ENCODE assay signal across 17 mouse cellular contexts in genomic region chr19:43608711-43609457, GRCm38 (mm10). TPM values are rescaled to one million over a fixed set of nuclear protein-coding genes. Genes with fewer than 3 reads are reported as not detected.
A peak's percentile ranks its signal among the peaks of the same experiment; 100 is the strongest.
DNase-seq lines count a peak whose midpoint lies in the region; ATAC-seq and TF ChIP-seq lines count a peak whose summit lies in the region.
"Had no signal": no experiment of that assay in that cellular context is flagged by ENCODE, and none has a peak within 500 bp of the region (broad histone marks: within the 10 kb centered on the region; RNA-seq: fewer than 3 reads in every experiment).

No protein-coding gene starts in this region.

- no peak overlapping the region for H3K4me2 ChIP-seq in hindbrain, embryonic 11.5 days (replicated peaks; ENCODE audit: low read depth, low read length)
- H3K4me2 ChIP-seq in hindbrain, embryonic 14.5 days (replicated peaks) = no peak overlapping the region
- H3K4me2 ChIP-seq in intestine, embryonic 14.5 days (ENCODE audit: low read length) = peak overlapping the region; percentile 71
- H3K4me2 ChIP-seq: heart, embryonic 12.5 days had no signal

- WGBS in hindbrain, embryonic 11.5 days = 9% methylated on average over 8 of the region's 8 CpGs
- 9% methylated on average over 8 of the region's 8 CpGs for WGBS in hindbrain, embryonic 14.5 days
- WGBS in spleen, adult 2 months = 37% methylated on average over 8 of the region's 8 CpGs
- 12% methylated on average over 8 of the region's 8 CpGs for WGBS in intestine, embryonic 14.5 days
- WGBS in small intestine, adult 2 months = 16% methylated on average over 8 of the region's 8 CpGs

- H3K4me3 ChIP-seq in hindbrain, embryonic 11.5 days (ENCODE audit: low read depth, low read length) = no peak overlapping the region
- no peak overlapping the region for H3K4me3 ChIP-seq in hindbrain, embryonic 14.5 days (replicated peaks; ENCODE audit: low read length)
- H3K4me3 ChIP-seq in spleen, adult 2 months (ENCODE audit: extremely low read depth, insufficient read depth, insufficient read length) = no peak overlapping the region
- peak overlapping the region; percentile 67 for H3K4me3 ChIP-seq in intestine, embryonic 14.5 days (ENCODE audit: low read depth, low read length)
- peak overlapping the region; percentile 63 for H3K4me3 ChIP-seq in small intestine, adult 2 months (ENCODE audit: low read depth, low read length)
- H3K4me3 ChIP-seq: gastrocnemius, adult 2 months; heart, embryonic 12.5 days; hindbrain, embryonic 10.5 days had no signal

- peak; percentile 52 for DNase-seq in hindbrain, embryonic 11.5 days (ENCODE audit: low spot score)
- no peak for DNase-seq in hindbrain, embryonic 14.5 days (ENCODE audit: low spot score)
- DNase-seq in spleen, adult 2 months (ENCODE audit: low read depth in 1 of 2, low spot score in 2 of 2) = no peak
- no peak for DNase-seq in spleen, adult 12 weeks (ENCODE audit: low spot score)
- no peak for DNase-seq in intestine, embryonic 14.5 days (ENCODE audit: low spot score)
- no peak for DNase-seq in right cerebral cortex, postnatal 4 days
- no peak for DNase-seq in kidney, postnatal 14 days
- DNase-seq: adrenal gland, postnatal 25 days; cerebellum, adult 8-10 months; gastrocnemius, adult 2 months; gastrocnemius, postnatal 25 days had no signal

- H3K27ac ChIP-seq in hindbrain, embryonic 11.5 days (ENCODE audit: low read depth, low read length) = no peak overlapping the region
- no peak overlapping the region for H3K27ac ChIP-seq in hindbrain, embryonic 14.5 days
- 0 out of 2 replicates have a peak overlapping the region, but pooled peaks have one; percentile 0 for H3K27ac ChIP-seq in spleen, adult 2 months (ENCODE audit: insufficient read depth, low read length)
- H3K27ac ChIP-seq in intestine, embryonic 14.5 days (ENCODE audit: low read depth) = peak overlapping the region; percentile 83; the same call in 1 of the 2 replicates
- H3K27ac ChIP-seq in small intestine, adult 2 months (ENCODE audit: insufficient read depth, low read depth, low read length) = peak overlapping the region; percentile 69; the same call in 1 of the 2 replicates
- H3K27ac ChIP-seq: gastrocnemius, adult 2 months; hindbrain, embryonic 10.5 days had no signal

- no peak overlapping the region for H3K9ac ChIP-seq in hindbrain, embryonic 11.5 days (ENCODE audit: low read depth, low read length)
- no peak overlapping the region for H3K9ac ChIP-seq in hindbrain, embryonic 14.5 days
- H3K9ac ChIP-seq in intestine, embryonic 14.5 days (ENCODE audit: low read length) = peak overlapping the region; percentile 63
- H3K9ac ChIP-seq: heart, embryonic 12.5 days had no signal

- no peaks in the 10 kb centered on the region for H3K9me3 ChIP-seq in hindbrain, embryonic 11.5 days (ENCODE audit: control insufficient read depth, low read length)
- H3K9me3 ChIP-seq in hindbrain, embryonic 14.5 days (ENCODE audit: control insufficient read depth, low read length) = no peaks in the 10 kb centered on the region
- no peaks in the 10 kb centered on the region for H3K9me3 ChIP-seq in intestine, embryonic 14.5 days (ENCODE audit: control insufficient read depth, low read length)
- H3K9me3 ChIP-seq: heart, embryonic 12.5 days; hindbrain, embryonic 10.5 days had no signal

- H3K27me3 ChIP-seq in hindbrain, embryonic 11.5 days (ENCODE audit: control insufficient read depth, insufficient read depth, low read length) = peaks cover 89% of the 10 kb centered on the region
- peaks cover 98% of the 10 kb centered on the region for H3K27me3 ChIP-seq in hindbrain, embryonic 14.5 days (ENCODE audit: control insufficient read depth, insufficient read depth, low read length)
- peaks cover 36% of the 10 kb centered on the region for H3K27me3 ChIP-seq in spleen, adult 2 months (ENCODE audit: control insufficient read depth, insufficient read depth, low read length)
- H3K27me3 ChIP-seq in intestine, embryonic 14.5 days (replicated peaks; ENCODE audit: control insufficient read depth, insufficient read depth, low read length) = peaks cover 59% of the 10 kb centered on the region
- H3K27me3 ChIP-seq in small intestine, adult 2 months (ENCODE audit: control insufficient read depth, insufficient read depth, low read length) = peaks cover 85% of the 10 kb centered on the region

- no peak for TF ChIP-seq CTCF in spleen, adult 2 months (IDR thresholded peaks at IDR 0.05; ENCODE audit: extremely low read depth, insufficient read depth, insufficient read length, insufficient replicate concordance)
- no peak for TF ChIP-seq CTCF in small intestine, adult 2 months (IDR thresholded peaks at IDR 0.05; ENCODE audit: extremely low read depth, insufficient read length, insufficient replicate concordance, low read depth, low read length)

- no peak for ATAC-seq in hindbrain, embryonic 11.5 days (ENCODE audit: low FRiP score)
- ATAC-seq in hindbrain, embryonic 14.5 days (ENCODE audit: low FRiP score) = no peak
- ATAC-seq in intestine, embryonic 14.5 days (replicated peaks; ENCODE audit: low FRiP score, low TSS enrichment, low read depth) = no peak
- ATAC-seq: forebrain, embryonic 14.5 days; hindbrain, embryonic 16.5 days had no signal

- H3K4me1 ChIP-seq in hindbrain, embryonic 11.5 days (replicated peaks; ENCODE audit: control insufficient read depth, insufficient read depth, low read length) = peaks cover 11% of the 10 kb centered on the region
- H3K4me1 ChIP-seq in hindbrain, embryonic 14.5 days (replicated peaks; ENCODE audit: control insufficient read depth, insufficient read depth, low read length) = no peaks in the 10 kb centered on the region
- H3K4me1 ChIP-seq in spleen, adult 2 months (ENCODE audit: control insufficient read depth, insufficient read depth, insufficient read length) = peaks cover 2% of the 10 kb centered on the region
- H3K4me1 ChIP-seq in intestine, embryonic 14.5 days (replicated peaks; ENCODE audit: control insufficient read depth, insufficient read depth, low read length) = peaks cover 18% of the 10 kb centered on the region
- peaks cover 4% of the 10 kb centered on the region; the same call in 1 of the 2 replicates for H3K4me1 ChIP-seq in small intestine, adult 2 months (ENCODE audit: control insufficient read depth, insufficient read depth, insufficient read length, low read length)

- no peaks in the 10 kb centered on the region for H3K36me3 ChIP-seq in hindbrain, embryonic 11.5 days (ENCODE audit: control insufficient read depth, insufficient read depth, low read length)
- no peaks in the 10 kb centered on the region for H3K36me3 ChIP-seq in hindbrain, embryonic 14.5 days (replicated peaks; ENCODE audit: control insufficient read depth, insufficient read depth)
- no peaks in the 10 kb centered on the region for H3K36me3 ChIP-seq in spleen, adult 2 months (ENCODE audit: control insufficient read depth, insufficient read depth, low read length)
- no peaks in the 10 kb centered on the region for H3K36me3 ChIP-seq in intestine, embryonic 14.5 days (ENCODE audit: control insufficient read depth, insufficient read depth, low read length)
- H3K36me3 ChIP-seq in small intestine, adult 2 months (ENCODE audit: control insufficient read depth, insufficient read depth, low read length) = peaks cover under 1% of the 10 kb centered on the region; the same call in 1 of the 2 replicates
- H3K36me3 ChIP-seq: heart, embryonic 12.5 days; hindbrain, embryonic 10.5 days had no signal

- TF ChIP-seq POLR2A in spleen, adult 2 months (IDR thresholded peaks at IDR 0.05; ENCODE audit: low read depth, low read length) = no peak
- no peak for TF ChIP-seq POLR2A in small intestine, adult 2 months (IDR thresholded peaks at IDR 0.05; ENCODE audit: low read depth, low read length)

RNA-seq across cellular contexts. Expression of gene Nkx2-3, which starts 3.2 kb away (rescaled TPM):
- 0.20 and 0.38 TPM in 2 replicates for polyA plus RNA-seq in hindbrain, embryonic 11.5 days (2014; fragmentation: Nextera tagmentation; extraction: Ambion mirVana)
- not detected in 2 replicates for polyA plus RNA-seq in hindbrain, embryonic 14.5 days (2014; fragmentation: Nextera tagmentation; extraction: Ambion mirVana)
- 7.4 and 11.6 TPM in 2 replicates for polyA plus RNA-seq in spleen, adult 2 months (2012; rRNA removed)
- 82.3 and 83.9 TPM in 2 replicates for polyA plus RNA-seq in intestine, embryonic 14.5 days (2014; fragmentation: Nextera tagmentation; extraction: Ambion mirVana)
- 12.3 and 24.9 TPM in 2 replicates for polyA plus RNA-seq in small intestine, adult 2 months (2012; rRNA removed)
- polyA plus RNA-seq: heart, embryonic 12.5 days; heart, embryonic 16.5 days; hindbrain, embryonic 16.5 days had no signal

Comparison
In these comparisons a context has a peak if more than half of its experiments do, and no peak if none do; other contexts are left out.
1. H3K27ac ChIP-seq: peak in spleen, adult 2 months (single experiment), intestine, embryonic 14.5 days (single experiment) and small intestine, adult 2 months (single experiment); none in hindbrain, embryonic 11.5 days (single experiment) and hindbrain, embryonic 14.5 days (single experiment).
2. H3K4me3 ChIP-seq: peak in intestine, embryonic 14.5 days (single experiment) and small intestine, adult 2 months (single experiment); none in hindbrain, embryonic 11.5 days (single experiment), hindbrain, embryonic 14.5 days (single experiment) and spleen, adult 2 months (single experiment).